Mouse (Mus musculus) pancreas, adult 10 weeks (tissue): ENCODE data around the gene Rest. TPM values are rescaled to one million over a fixed set of nuclear protein-coding genes. Genes with fewer than 3 reads are reported as not detected.

Experiments
- polyA plus RNA-seq: library from polyadenylated mRNA; stranded (reverse); fragments of 350-450 nt; fragmentation: Illumina TruSeq; extraction: RNeasy Lipid Tissue Mini Kit (QIAGEN cat#74804); gene quantifications from one replicate; pipeline ENCODE4 v1.2.3, GENCODE M21; 2015; ENCODE audit warnings: low read depth, low replicate concordance; ENCODE audit not compliant: insufficient read depth

Gene Rest
- 1.1 TPM for polyA plus RNA-seq

DNA sequence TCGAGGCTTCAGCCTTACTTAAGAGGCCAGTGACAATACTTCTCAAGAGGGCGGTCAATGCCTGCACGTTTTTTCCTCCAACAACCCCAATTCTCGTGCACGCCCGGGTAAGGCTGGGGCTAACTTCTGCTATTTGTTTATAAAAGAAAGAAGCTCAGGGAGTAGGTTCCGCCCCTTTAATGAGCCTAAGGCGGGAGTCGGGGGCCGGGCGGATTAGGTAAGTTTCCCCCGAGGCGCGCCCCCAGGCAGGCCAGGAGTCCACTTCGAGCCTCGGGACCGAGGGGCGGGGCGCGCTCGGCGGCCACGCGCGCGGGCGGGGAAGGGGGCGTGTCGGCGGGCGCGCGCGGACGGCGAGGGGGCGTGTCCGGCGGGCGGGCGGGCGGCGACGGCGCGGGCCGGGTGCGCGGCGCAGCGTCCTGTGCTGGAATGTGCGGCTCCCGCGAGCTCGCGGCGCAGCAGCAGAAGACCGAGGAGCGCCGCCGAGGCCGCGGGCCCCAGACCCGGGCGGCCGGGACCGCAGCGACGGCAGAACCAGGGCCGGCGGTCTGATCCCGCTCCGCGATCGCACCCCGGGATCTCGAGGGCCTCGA is at the start of gene Rest:
Gene Rest, plus strand, starts transcription at position 411 of the 590 bp plus-strand sequence.

DNA sequence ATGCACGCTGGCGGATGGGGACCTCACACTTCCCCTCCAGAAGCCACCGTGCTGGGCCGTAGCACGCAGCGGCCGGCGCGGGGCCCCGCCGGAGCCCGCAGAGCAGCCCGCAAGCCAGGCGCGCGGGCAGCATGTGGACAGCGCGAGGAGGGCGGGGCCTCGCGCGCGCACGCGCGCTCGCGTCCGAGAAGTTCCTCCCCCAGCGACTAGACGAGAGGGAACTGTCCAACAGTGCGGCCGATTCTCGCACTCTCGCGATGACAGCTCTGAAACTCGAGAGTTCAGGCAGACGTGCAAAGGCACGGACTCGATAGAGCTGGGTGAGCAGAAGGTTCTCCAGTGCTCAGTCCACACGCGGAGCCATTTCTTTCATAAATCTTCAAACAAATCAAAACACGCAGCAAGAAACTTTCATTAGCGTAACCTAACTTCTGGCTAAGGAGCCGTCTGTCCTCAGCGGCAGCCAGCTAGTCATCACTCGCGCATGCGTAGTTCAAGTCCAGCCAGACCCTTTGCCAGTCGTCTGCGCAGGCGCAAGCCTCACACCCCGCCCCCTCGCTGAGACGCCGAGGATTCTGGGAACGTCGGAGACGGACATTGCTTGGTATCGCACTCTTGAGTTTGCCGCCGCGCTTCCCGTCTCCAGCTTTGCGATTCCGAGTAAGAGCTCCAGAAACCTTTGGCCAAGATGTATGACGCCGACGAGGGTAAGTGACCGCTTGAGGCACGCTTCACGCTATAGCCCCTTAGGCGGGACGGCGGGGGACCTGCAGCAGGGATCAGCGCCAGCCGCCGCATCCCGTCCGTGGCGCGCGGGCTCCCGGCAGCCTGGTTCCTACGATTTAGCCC is 44.9 kb downstream of the Rest start, which contains the start of the genes Noa1 and Polr2b:
Gene Noa1, minus strand, starts transcription at position 161 of the 849 bp plus-strand sequence.
Gene Polr2b, plus strand, starts transcription at position 224 of the 849 bp plus-strand sequence.

Other genes with a start within 250 kb of the Rest start
- gene Thegl, start 249.5 kb upstream of the Rest start, polyA plus RNA-seq = not detected
- 5.3 TPM for gene Hopx, start 150.4 kb upstream of the Rest start, polyA plus RNA-seq
- not detected for gene Spink2, start 54.0 kb upstream of the Rest start, polyA plus RNA-seq
- 6.4 TPM for gene Noa1, start 44.6 kb downstream of the Rest start, polyA plus RNA-seq
- 7.3 TPM for gene Polr2b, start 44.7 kb downstream of the Rest start, polyA plus RNA-seq
- gene Igfbp7, start 142.6 kb downstream of the Rest start, polyA plus RNA-seq = 268 TPM